Mouse (Mus musculus): ENCODE results near the gene Nrip1. TPM values are rescaled to one million over a fixed set of nuclear protein-coding genes. Genes with fewer than 3 reads are reported as not detected.

Gene Nrip1
- polyA plus RNA-seq, 1 experiment from 2014 or later = 32.5 TPM

- no peak for ATAC-seq (ENCODE audit: low FRiP score, low read depth)
- no peaks in the 10 kb centered on the region for H3K36me3 ChIP-seq
- H3K4me2 ChIP-seq = no peak overlapping the region
- H3K4me1 ChIP-seq (replicated peaks) = no peaks in the 10 kb centered on the region
- no peak overlapping the region for H3K4me3 ChIP-seq
- 86% methylated on average over 12 of the region's 12 CpGs for WGBS
- H3K9ac ChIP-seq = no peak overlapping the region
- no peak overlapping the region for H3K27ac ChIP-seq (replicated peaks)
- no peaks in the 10 kb centered on the region for H3K9me3 ChIP-seq
- H3K27me3 ChIP-seq = no peaks in the 10 kb centered on the region
Observed at GRCm38 (mm10) chr16:76357155-76357554, 16.5 kb downstream of the Nrip1 start.

- Histone ChIP-seq H3K4me2 (no peak overlapping the region), H3K36me3 (no peaks in the 10 kb centered on the region), H3K27me3 (no peaks in the 10 kb centered on the region), H3K27ac (replicated peaks) (no peak overlapping the region), H3K9me3 (no peaks in the 10 kb centered on the region), H3K9ac (no peak overlapping the region), H3K4me3 (no peak overlapping the region), H3K4me1 (replicated peaks) (no peaks in the 10 kb centered on the region)
- ATAC-seq (ENCODE audit: low FRiP score, low read depth) = no peak
- 96% methylated on average over 14 of the region's 14 CpGs for WGBS
Observed at GRCm38 (mm10) chr16:76355947-76356550, 17.6 kb downstream of the Nrip1 start.

- Histone ChIP-seq H3K36me3 (no peaks in the 10 kb centered on the region), H3K4me2 (no peak overlapping the region), H3K27ac (replicated peaks) (no peak overlapping the region), H3K4me1 (replicated peaks) (no peaks in the 10 kb centered on the region), H3K4me3 (no peak overlapping the region), H3K27me3 (no peaks in the 10 kb centered on the region), H3K9me3 (no peaks in the 10 kb centered on the region), H3K9ac (no peak overlapping the region)
- no peak for ATAC-seq (ENCODE audit: low FRiP score, low read depth)
- 85% methylated on average over 5 of the region's 5 CpGs for WGBS
Observed at GRCm38 (mm10) chr16:76355267-76355666, 18.4 kb downstream of the Nrip1 start.

GRCm38 (mm10) chr16:76354841-76355240 is 18.8 kb downstream of the Nrip1 start:
- Histone ChIP-seq H3K4me2 (no peak overlapping the region), H3K9ac (no peak overlapping the region), H3K27ac (replicated peaks) (no peak overlapping the region), H3K9me3 (no peaks in the 10 kb centered on the region), H3K4me3 (no peak overlapping the region), H3K36me3 (no peaks in the 10 kb centered on the region), H3K27me3 (no peaks in the 10 kb centered on the region), H3K4me1 (replicated peaks) (no peaks in the 10 kb centered on the region)
- no peak for ATAC-seq (ENCODE audit: low FRiP score, low read depth)
- 84% methylated on average over 3 of the region's 3 CpGs for WGBS

- no peak overlapping the region for H3K4me3 ChIP-seq
- H3K4me2 ChIP-seq = no peak overlapping the region
- H3K27me3 ChIP-seq = no peaks in the 10 kb centered on the region
- ATAC-seq (ENCODE audit: low FRiP score, low read depth) = no peak
- no peaks in the 10 kb centered on the region for H3K4me1 ChIP-seq (replicated peaks)
- WGBS = 83% methylated on average over 7 of the region's 7 CpGs
- H3K27ac ChIP-seq (replicated peaks) = no peak overlapping the region
- H3K9me3 ChIP-seq = no peaks in the 10 kb centered on the region
- H3K36me3 ChIP-seq = no peaks in the 10 kb centered on the region
- no peak overlapping the region for H3K9ac ChIP-seq
Observed at GRCm38 (mm10) chr16:76354289-76354688, 19.3 kb downstream of the Nrip1 start.

GRCm38 (mm10) chr16:76350922-76351321 is 22.7 kb downstream of the Nrip1 start:
- WGBS = 77% methylated on average over 8 of the region's 8 CpGs
- ATAC-seq (ENCODE audit: low FRiP score, low read depth) = no peak
- H3K36me3 ChIP-seq = no peaks in the 10 kb centered on the region
- no peak overlapping the region for H3K4me2 ChIP-seq
- H3K27me3 ChIP-seq = no peaks in the 10 kb centered on the region
- H3K27ac ChIP-seq (replicated peaks) = no peak overlapping the region
- H3K9me3 ChIP-seq = no peaks in the 10 kb centered on the region
- no peak overlapping the region for H3K9ac ChIP-seq
- no peaks in the 10 kb centered on the region for H3K4me1 ChIP-seq (replicated peaks)
- H3K4me3 ChIP-seq = no peak overlapping the region

- no peak overlapping the region for H3K9ac ChIP-seq
- H3K36me3 ChIP-seq = no peaks in the 10 kb centered on the region
- H3K9me3 ChIP-seq = no peaks in the 10 kb centered on the region
- no peak overlapping the region for H3K4me2 ChIP-seq
- H3K4me1 ChIP-seq (replicated peaks) = no peaks in the 10 kb centered on the region
- no peak overlapping the region for H3K27ac ChIP-seq (replicated peaks)
- no peak overlapping the region for H3K4me3 ChIP-seq
- ATAC-seq (ENCODE audit: low FRiP score, low read depth) = no peak
- 76% methylated on average over 11 of the region's 11 CpGs for WGBS
- H3K27me3 ChIP-seq = no peaks in the 10 kb centered on the region
Observed at GRCm38 (mm10) chr16:76349053-76349452, 24.6 kb downstream of the Nrip1 start.

GRCm38 (mm10) chr16:76347719-76348421 is 25.8 kb downstream of the Nrip1 start:
- Histone ChIP-seq H3K9me3 (no peaks in the 10 kb centered on the region), H3K4me1 (replicated peaks) (no peaks in the 10 kb centered on the region), H3K36me3 (no peaks in the 10 kb centered on the region), H3K4me3 (no peak overlapping the region), H3K27ac (replicated peaks) (no peak overlapping the region), H3K27me3 (no peaks in the 10 kb centered on the region), H3K9ac (no peak overlapping the region), H3K4me2 (no peak overlapping the region)
- no peak for ATAC-seq (ENCODE audit: low FRiP score, low read depth)
- 64% methylated on average over 13 of the region's 13 CpGs for WGBS

- Histone ChIP-seq H3K4me2 (no peak overlapping the region), H3K9me3 (no peaks in the 10 kb centered on the region), H3K27me3 (no peaks in the 10 kb centered on the region), H3K4me1 (replicated peaks) (no peaks in the 10 kb centered on the region), H3K36me3 (no peaks in the 10 kb centered on the region), H3K9ac (no peak overlapping the region), H3K27ac (replicated peaks) (no peak overlapping the region), H3K4me3 (no peak overlapping the region)
- no peak for ATAC-seq (ENCODE audit: low FRiP score, low read depth)
- WGBS = 98% methylated on average over 7 of the region's 7 CpGs
Observed at GRCm38 (mm10) chr16:76346371-76346770, 27.3 kb downstream of the Nrip1 start.

- Histone ChIP-seq H3K9ac (no peak overlapping the region), H3K9me3 (no peaks in the 10 kb centered on the region), H3K4me3 (no peak overlapping the region), H3K4me1 (replicated peaks) (no peaks in the 10 kb centered on the region), H3K27me3 (no peaks in the 10 kb centered on the region), H3K27ac (replicated peaks) (no peak overlapping the region), H3K4me2 (no peak overlapping the region), H3K36me3 (no peaks in the 10 kb centered on the region)
- no peak for ATAC-seq (ENCODE audit: low FRiP score, low read depth)
- 86% methylated on average over 3 of the region's 3 CpGs for WGBS
Observed at GRCm38 (mm10) chr16:76344761-76345368, 28.8 kb downstream of the Nrip1 start.

- ATAC-seq (ENCODE audit: low FRiP score, low read depth) = no peak
- WGBS = 100% methylated on average over 2 of the region's 2 CpGs
- H3K27ac ChIP-seq (replicated peaks) = no peak overlapping the region
- no peak overlapping the region for H3K4me2 ChIP-seq
- H3K36me3 ChIP-seq = no peaks in the 10 kb centered on the region
- no peaks in the 10 kb centered on the region for H3K27me3 ChIP-seq
- no peaks in the 10 kb centered on the region for H3K9me3 ChIP-seq
- H3K9ac ChIP-seq = no peak overlapping the region
- H3K4me1 ChIP-seq (replicated peaks) = no peaks in the 10 kb centered on the region
- H3K4me3 ChIP-seq = no peak overlapping the region
Observed at GRCm38 (mm10) chr16:76344030-76344429, 29.6 kb downstream of the Nrip1 start.

- no peaks in the 10 kb centered on the region for H3K4me1 ChIP-seq (replicated peaks)
- H3K9ac ChIP-seq = no peak overlapping the region
- no peaks in the 10 kb centered on the region for H3K9me3 ChIP-seq
- no peaks in the 10 kb centered on the region for H3K27me3 ChIP-seq
- WGBS = 94% methylated on average over 8 of the region's 8 CpGs
- no peak overlapping the region for H3K4me3 ChIP-seq
- no peak overlapping the region for H3K27ac ChIP-seq (replicated peaks)
- no peaks in the 10 kb centered on the region for H3K36me3 ChIP-seq
- H3K4me2 ChIP-seq = no peak overlapping the region
- ATAC-seq (ENCODE audit: low FRiP score, low read depth) = no peak
Observed at GRCm38 (mm10) chr16:76341636-76342035, 32.0 kb downstream of the Nrip1 start.
